Mouse (Mus musculus): ENCODE data around the gene Capza2.

DNA sequence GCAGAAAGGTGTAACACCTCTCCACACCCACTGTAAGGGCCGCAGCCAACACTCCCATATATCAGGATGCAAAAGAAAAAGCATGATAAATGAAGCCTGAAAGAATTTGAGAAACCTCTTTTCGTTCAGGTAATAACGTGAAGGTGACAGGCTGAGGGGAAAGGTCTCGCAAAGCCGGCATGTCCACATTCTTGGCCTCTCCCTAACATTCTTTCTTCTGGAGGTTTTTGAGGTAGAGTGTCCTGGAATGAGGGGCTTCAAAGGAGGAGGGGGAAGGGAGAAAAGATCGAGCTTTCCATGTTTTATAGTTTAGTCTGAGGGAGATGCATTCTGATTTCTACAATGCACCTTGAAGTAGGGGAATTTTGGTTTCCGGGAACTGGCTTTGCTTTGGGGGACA, 56.6 kb downstream of the Capza2 start, which contains the start of gene St7:
- TF ChIP-seq CTCF (IDR thresholded peaks at IDR 0.05; ENCODE audit: insufficient read depth, low read length) (no peak), POLR2A (IDR thresholded peaks at IDR 0.05; ENCODE audit: borderline replicate concordance, extremely low read depth, low read depth, low read length) (no peak)
